Mouse (Mus musculus) midbrain, embryonic 10.5 days (tissue): ENCODE measurements around the gene Ifi47. TPM values are rescaled to one million over a fixed set of nuclear protein-coding genes. Genes with fewer than 3 reads are reported as not detected.

Experiments used
- DNase-seq: peaks from one replicate; pipeline ENCODE4 v3.0.0-alpha.2; 2017; ENCODE audit warnings: low spot score
- H3K27ac ChIP-seq: fragments of 300-500 bp; sonication (generic); replicated peaks from 2 replicates; pipeline ENCODE4 v1.5.1; 2016; ENCODE audit warnings: mild to moderate bottlenecking
- H3K27me3 ChIP-seq: fragments of 300-500 bp; sonication (generic); 2 replicates; pipeline ENCODE4 v1.6.1; 2016; ENCODE audit warnings: low read depth, mild to moderate bottlenecking; ENCODE audit not compliant: poor library complexity, severe bottlenecking
- H3K36me3 ChIP-seq: fragments of 300-500 bp; sonication (generic); 2 replicates; pipeline ENCODE4 v1.6.1; 2016; ENCODE audit warnings: mild to moderate bottlenecking, moderate library complexity
- H3K4me1 ChIP-seq: fragments of 300-500 bp; sonication (generic); 2 replicates; pipeline ENCODE4 v1.6.1; 2016
- H3K4me3 ChIP-seq: fragments of 300-500 bp; sonication (generic); 2 replicates; pipeline ENCODE4 v1.5.1; 2016; ENCODE audit warnings: mild to moderate bottlenecking, moderate library complexity
- H3K9me3 ChIP-seq: fragments of 300-500 bp; sonication (generic); replicated peaks from 2 replicates; pipeline ENCODE4 v1.6.1; 2016; ENCODE audit warnings: mild to moderate bottlenecking
- WGBS: fragments of 180-500 bp; shearing (Covaris S2); methylation state at CpG from one replicate; pipeline ENCODE4 v1.1.7; 2016; 5-methylcytosine and 5-hydroxymethylcytosine counted together
- polyA plus RNA-seq: library from polyadenylated mRNA; unstranded; fragments of >200 nt; fragmentation: Nextera tagmentation; extraction: Ambion mirVana; gene quantifications from 2 replicates; pipeline ENCODE4 v1.2.1, GENCODE M21; 2016

The Ifi47 gene
- polyA plus RNA-seq, 1 experiment from 2014 or later, result 0.14 TPM

GRCm38 (mm10) chr11:49119635-49120034, 43.2 kb downstream of the Ifi47 start:
- Histone ChIP-seq H3K4me1 (no peaks in the 10 kb centered on the region), H3K36me3 (no peaks in the 10 kb centered on the region), H3K9me3 (no peaks in the 10 kb centered on the region), H3K27ac (no peak overlapping the region), H3K27me3 (no peaks in the 10 kb centered on the region), H3K4me3 (no peak overlapping the region)
- 76% methylated on average over 3 of the region's 3 CpGs for WGBS
- no peak for DNase-seq

- no peaks in the 10 kb centered on the region for H3K9me3 ChIP-seq
- H3K27me3 ChIP-seq, result no peaks in the 10 kb centered on the region
- no peaks in the 10 kb centered on the region for H3K36me3 ChIP-seq
- H3K4me1 ChIP-seq, result no peaks in the 10 kb centered on the region
- no peak for DNase-seq
- no peak overlapping the region for H3K27ac ChIP-seq
- no peak overlapping the region for H3K4me3 ChIP-seq
- 82% methylated on average over 2 of the region's 2 CpGs for WGBS
Measured at GRCm38 (mm10) chr11:49124169-49124568, 47.8 kb downstream of the Ifi47 start.

- 94% methylated on average over 6 of the region's 6 CpGs for WGBS
- no peak within 1 kb of the TSS for H3K4me3 ChIP-seq
- no peaks in the 10 kb centered on the region for H3K27me3 ChIP-seq
- no peak for DNase-seq
- no peak within 1 kb of the TSS for H3K27ac ChIP-seq
- no peaks in the 10 kb centered on the region for H3K9me3 ChIP-seq
- no peaks in the 10 kb centered on the region for H3K36me3 ChIP-seq
- no peaks in the 10 kb centered on the region for H3K4me1 ChIP-seq
Measured at GRCm38 (mm10) chr11:49141974-49142373, 65.6 kb downstream of the Ifi47 start, which contains the start of gene Olfr1395. TSS of gene Olfr1395 (plus strand) at chr11:49142274.

Other genes starting within 250 kb of the Ifi47 start
- gene Gm12184, start 249.9 kb upstream of the Ifi47 start, polyA plus RNA-seq, result 2.1 and 3.2 TPM in 2 replicates
- 1.2 and 1.6 TPM in 2 replicates for gene Irgm1, start 204.9 kb upstream of the Ifi47 start, polyA plus RNA-seq
- 0.07 and 0.16 TPM in 2 replicates for gene Gm5431, start 174.4 kb upstream of the Ifi47 start, polyA plus RNA-seq
- 2.1 and 2.6 TPM in 2 replicates for gene Psme2b, start 130.4 kb upstream of the Ifi47 start, polyA plus RNA-seq
- not detected in 2 replicates for gene Olfr56, start 97.7 kb upstream of the Ifi47 start, polyA plus RNA-seq
- 0.28 and 0.34 TPM in 2 replicates for gene 9930111J21Rik1, start 97.2 kb upstream of the Ifi47 start, polyA plus RNA-seq
- not detected in 2 replicates for gene Gm12185, start 84.4 kb upstream of the Ifi47 start, polyA plus RNA-seq
- gene Tgtp1, start 82.4 kb upstream of the Ifi47 start, polyA plus RNA-seq, result not detected in 2 replicates
- 0.17 and 0.21 TPM in 2 replicates for gene 9930111J21Rik2, start 25.3 kb upstream of the Ifi47 start, polyA plus RNA-seq
- not detected in 2 replicates for gene Tgtp2, start 12.4 kb upstream of the Ifi47 start, polyA plus RNA-seq
- not detected in 2 replicates for gene Olfr1396, start 38.3 kb downstream of the Ifi47 start, polyA plus RNA-seq
- not detected in 2 replicates for gene Olfr1395, start 65.7 kb downstream of the Ifi47 start, polyA plus RNA-seq
- gene Olfr1394, start 77.8 kb downstream of the Ifi47 start, polyA plus RNA-seq, result not detected in 2 replicates
- 0.11 TPM in 1 of 2 replicates, not detected in the other for gene Btnl9, start 110.6 kb downstream of the Ifi47 start, polyA plus RNA-seq
- 42.3 and 51.5 TPM in 2 replicates for gene Zfp62, start 126.7 kb downstream of the Ifi47 start, polyA plus RNA-seq
- 41.2 and 42.2 TPM in 2 replicates for gene Mgat1, start 167.6 kb downstream of the Ifi47 start, polyA plus RNA-seq
- gene Olfr1393, start 201.7 kb downstream of the Ifi47 start, polyA plus RNA-seq, result 0.04 TPM in 1 of 2 replicates, not detected in the other
- 0.04 and 0.07 TPM in 2 replicates for gene Olfr1392, start 208.7 kb downstream of the Ifi47 start, polyA plus RNA-seq
- gene Olfr10, start 228.2 kb downstream of the Ifi47 start, polyA plus RNA-seq, result not detected in 2 replicates
- not detected in 2 replicates for gene Olfr1391, start 246.2 kb downstream of the Ifi47 start, polyA plus RNA-seq